Mouse (Mus musculus): ENCODE results near the gene Gm13128. TPM values are rescaled to one million over a fixed set of nuclear protein-coding genes. Genes with fewer than 3 reads are reported as not detected.
"Not testable (repeated sequence)": the region's sequence is repeated elsewhere in the genome, so short reads cannot be mapped to it uniquely, and the experiment has no call there.

Gene Gm13128
- not detected in 2 replicates for polyA plus RNA-seq (2016; fragmentation: Nextera tagmentation; extraction: Ambion mirVana)

DNA sequence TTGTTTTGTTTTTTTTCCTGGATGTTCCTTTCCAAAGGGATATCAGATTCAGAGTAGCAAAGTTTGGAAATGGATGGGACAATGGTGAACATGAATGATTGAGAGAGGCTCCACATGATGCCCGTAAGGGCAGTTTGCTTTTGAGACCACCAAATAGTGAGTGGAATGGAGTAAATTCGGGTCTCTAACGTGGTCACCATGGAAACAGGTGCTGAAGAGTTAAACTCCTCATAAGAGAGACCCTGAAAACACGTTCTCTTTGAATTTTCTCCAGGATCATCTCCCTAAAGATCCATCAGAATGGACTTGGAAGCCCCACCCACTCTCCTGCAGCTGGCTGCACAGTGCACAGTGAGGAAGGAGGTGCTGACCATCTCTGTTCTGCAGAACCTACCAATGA lies at the start of gene Gm13128:
Gene Gm13128 (plus strand): TSS at position 301 of the 400 bp plus-strand sequence.
- H3K9me3 ChIP-seq; H3K4me1 ChIP-seq (replicated peaks); H3K36me3 ChIP-seq; H3K27ac ChIP-seq; DNase-seq (ENCODE audit: low spot score); H3K27me3 ChIP-seq (ENCODE audit: insufficient read depth, poor library complexity, severe bottlenecking); H3K4me3 ChIP-seq: not testable (repeated sequence)
- 72% methylated on average over 4 of the region's 4 CpGs for WGBS

- not testable (repeated sequence) for H3K4me1 ChIP-seq (replicated peaks); H3K27ac ChIP-seq; H3K36me3 ChIP-seq; H3K4me3 ChIP-seq; DNase-seq (ENCODE audit: low spot score); H3K27me3 ChIP-seq (ENCODE audit: insufficient read depth, poor library complexity, severe bottlenecking)
- peaks cover 21% of the 10 kb centered on the region for H3K9me3 ChIP-seq
- 70% methylated on average over 1 of the region's 1 CpGs for WGBS
Measured at GRCm38 (mm10) chr4:144280388-144280787, 49.7 kb upstream of the Gm13128 start, which contains the start of gene Pramel5. Pramel5 (minus strand) TSS chr4:144280488.

DNA sequence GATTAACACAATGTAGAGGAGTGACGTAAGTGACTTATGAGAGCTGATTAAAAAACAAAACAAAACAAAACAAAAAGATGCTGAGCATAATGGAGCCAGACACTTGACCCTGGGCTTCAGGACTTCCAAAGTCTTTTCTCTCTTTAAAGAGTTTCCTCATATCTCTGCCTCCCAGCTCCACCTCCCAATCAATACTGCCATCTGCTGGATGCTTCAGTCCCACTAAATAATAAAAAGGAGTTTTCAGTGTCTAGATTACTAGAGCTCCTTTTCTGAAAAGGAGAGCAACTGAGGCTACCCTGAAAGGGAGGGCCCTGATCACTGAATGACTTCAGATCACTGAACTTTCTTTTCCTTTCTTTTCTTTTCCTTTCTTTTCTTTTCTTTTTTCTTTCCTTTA lies 30.6 kb upstream of the Gm13128 start:
- DNase-seq (ENCODE audit: low spot score); H3K27ac ChIP-seq; H3K36me3 ChIP-seq; H3K9me3 ChIP-seq; H3K27me3 ChIP-seq (ENCODE audit: insufficient read depth, poor library complexity, severe bottlenecking); H3K4me3 ChIP-seq; H3K4me1 ChIP-seq (replicated peaks): not testable (repeated sequence)
- 64% methylated on average over 1 of the region's 1 CpGs for WGBS

GRCm38 (mm10) chr4:144312666-144313460 lies 17.2 kb upstream of the Gm13128 start:
- H3K27ac ChIP-seq; H3K4me3 ChIP-seq; H3K36me3 ChIP-seq; DNase-seq (ENCODE audit: low spot score); H3K9me3 ChIP-seq; H3K27me3 ChIP-seq (ENCODE audit: insufficient read depth, poor library complexity, severe bottlenecking); H3K4me1 ChIP-seq (replicated peaks): not testable (repeated sequence)
- 80% methylated on average over 2 of the region's 2 CpGs for WGBS

DNA sequence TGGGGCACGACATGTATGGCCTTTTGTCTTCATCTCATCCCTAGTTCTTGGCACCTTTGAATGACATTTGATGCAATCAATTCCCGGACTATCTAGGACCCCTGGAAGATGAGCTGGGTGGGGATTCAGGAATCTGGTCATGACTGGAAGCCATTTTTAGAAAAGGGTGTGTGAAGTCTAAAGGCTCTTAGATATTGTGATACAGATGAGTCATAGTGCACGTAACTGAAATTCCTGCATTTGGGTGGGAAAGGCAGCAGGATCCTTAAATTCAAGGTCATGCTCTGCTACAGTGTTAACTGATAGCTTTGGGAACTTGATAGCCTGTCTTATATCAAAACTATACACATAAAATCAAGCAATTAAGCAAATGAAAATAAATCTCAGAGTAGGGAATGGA lies 5.8 kb downstream of the Gm13128 start:
- H3K9me3 ChIP-seq; H3K27ac ChIP-seq; H3K36me3 ChIP-seq; DNase-seq (ENCODE audit: low spot score); H3K4me3 ChIP-seq; H3K27me3 ChIP-seq (ENCODE audit: insufficient read depth, poor library complexity, severe bottlenecking); H3K4me1 ChIP-seq (replicated peaks): not testable (repeated sequence)
- 82% methylated on average over 3 of the region's 3 CpGs for WGBS

- 89% methylated on average over 3 of the region's 3 CpGs for WGBS
- not testable (repeated sequence) for H3K27ac ChIP-seq; DNase-seq (ENCODE audit: low spot score); H3K36me3 ChIP-seq; H3K4me3 ChIP-seq; H3K27me3 ChIP-seq (ENCODE audit: insufficient read depth, poor library complexity, severe bottlenecking); H3K4me1 ChIP-seq (replicated peaks)
- H3K9me3 ChIP-seq, result peaks cover 11% of the 10 kb centered on the region
Measured at GRCm38 (mm10) chr4:144357642-144358041, 27.6 kb downstream of the Gm13128 start, which contains the start of gene Gm13119. Gm13119 (plus strand) TSS chr4:144357942.

- Histone ChIP-seq H3K4me1 (replicated peaks) (no peaks in the 10 kb centered on the region), H3K36me3 (no peaks in the 10 kb centered on the region), H3K9me3 (peaks cover 27% of the 10 kb centered on the region; the same call in 1 of the 2 replicates), H3K4me3 (no peak within 1 kb of the TSS), H3K27me3 (ENCODE audit: insufficient read depth, poor library complexity, severe bottlenecking) (no peaks in the 10 kb centered on the region), H3K27ac (no peak within 1 kb of the TSS)
- 46% methylated on average over 2 of the region's 2 CpGs for WGBS
- DNase-seq (ENCODE audit: low spot score), result no peak
Measured at GRCm38 (mm10) chr4:144377911-144378310, 47.9 kb downstream of the Gm13128 start, which contains the start of gene Pramef20. Pramef20 (minus strand) TSS chr4:144377933.

Other genes with a start within 250 kb of the Gm13128 start
- not detected in 2 replicates for gene Gm13102, start 223.8 kb upstream of the Gm13128 start, polyA plus RNA-seq (2016; fragmentation: Nextera tagmentation; extraction: Ambion mirVana)
- gene Oog3, start 167.6 kb upstream of the Gm13128 start, polyA plus RNA-seq (2016; fragmentation: Nextera tagmentation; extraction: Ambion mirVana), result not detected in 2 replicates
- not detected in 2 replicates for gene Oog2, start 139.5 kb upstream of the Gm13128 start, polyA plus RNA-seq (2016; fragmentation: Nextera tagmentation; extraction: Ambion mirVana)
- not detected in 2 replicates for gene C87977, start 116.9 kb upstream of the Gm13128 start, polyA plus RNA-seq (2016; fragmentation: Nextera tagmentation; extraction: Ambion mirVana)
- gene Pramel5, start 49.8 kb upstream of the Gm13128 start, polyA plus RNA-seq (2016; fragmentation: Nextera tagmentation; extraction: Ambion mirVana), result not detected in 2 replicates
- gene Gm13119, start 27.7 kb downstream of the Gm13128 start, polyA plus RNA-seq (2016; fragmentation: Nextera tagmentation; extraction: Ambion mirVana), result not detected in 2 replicates
- gene Pramef20, start 47.7 kb downstream of the Gm13128 start, polyA plus RNA-seq (2016; fragmentation: Nextera tagmentation; extraction: Ambion mirVana), result not detected in 2 replicates
- not detected in 2 replicates for gene Pramef12, start 78.2 kb downstream of the Gm13128 start, polyA plus RNA-seq (2016; fragmentation: Nextera tagmentation; extraction: Ambion mirVana)
- gene 1700012P22Rik, start 108.5 kb downstream of the Gm13128 start, polyA plus RNA-seq (2016; fragmentation: Nextera tagmentation; extraction: Ambion mirVana), result 0.16 and 0.47 TPM in 2 replicates
- gene Gm9944, start 123.1 kb downstream of the Gm13128 start, polyA plus RNA-seq (2016; fragmentation: Nextera tagmentation; extraction: Ambion mirVana), result not detected in 2 replicates
- gene Aadacl3, start 133.5 kb downstream of the Gm13128 start, polyA plus RNA-seq (2016; fragmentation: Nextera tagmentation; extraction: Ambion mirVana), result not detected in 2 replicates
- gene 9430007A20Rik, start 189.6 kb downstream of the Gm13128 start, polyA plus RNA-seq (2016; fragmentation: Nextera tagmentation; extraction: Ambion mirVana), result not detected in 2 replicates
- gene Gm13124, start 234.9 kb downstream of the Gm13128 start, polyA plus RNA-seq (2016; fragmentation: Nextera tagmentation; extraction: Ambion mirVana), result not detected in 2 replicates